Mouse (Mus musculus) thymus, adult 18-20 months (tissue): ENCODE measurements around the gene Ttll1.
"Not testable (repeated sequence)": the region's sequence is repeated elsewhere in the genome, so short reads cannot be mapped to it uniquely, and the experiment has no call there.

Experiments
- DNase-seq, 2 experiments: peaks; one replicate each; pipeline ENCODE4 v3.0.0; 2022; ENCODE audit warnings: mixed read lengths in 2 of 2

Ttll1 gene

DNA sequence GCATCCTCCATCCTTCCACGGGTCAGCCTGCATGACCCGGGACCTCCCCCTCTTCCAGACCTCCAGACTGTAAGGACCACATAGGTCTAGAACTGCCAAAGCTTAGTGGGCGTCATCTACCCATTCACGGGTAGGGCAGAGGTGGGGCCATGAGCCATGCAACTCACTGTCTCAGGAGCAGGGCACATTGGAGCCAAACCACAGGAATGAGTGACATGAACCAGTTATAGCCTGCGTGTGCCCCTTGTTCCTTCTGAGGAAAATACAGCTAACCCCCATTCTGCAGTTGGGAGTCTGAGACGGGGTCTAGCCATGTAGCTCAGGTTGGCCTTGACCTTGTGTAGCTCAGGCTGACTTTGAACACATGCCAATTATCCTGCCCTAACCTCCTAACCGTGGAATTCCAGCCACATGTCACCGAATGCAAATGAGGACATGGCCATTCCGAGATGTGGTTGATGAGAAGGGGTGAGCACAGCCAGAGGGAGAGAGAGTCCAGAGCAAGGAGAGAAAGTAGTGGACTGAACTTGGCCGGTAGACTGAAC is 29.4 kb downstream of the Ttll1 start:
- no peak for DNase-seq

DNA sequence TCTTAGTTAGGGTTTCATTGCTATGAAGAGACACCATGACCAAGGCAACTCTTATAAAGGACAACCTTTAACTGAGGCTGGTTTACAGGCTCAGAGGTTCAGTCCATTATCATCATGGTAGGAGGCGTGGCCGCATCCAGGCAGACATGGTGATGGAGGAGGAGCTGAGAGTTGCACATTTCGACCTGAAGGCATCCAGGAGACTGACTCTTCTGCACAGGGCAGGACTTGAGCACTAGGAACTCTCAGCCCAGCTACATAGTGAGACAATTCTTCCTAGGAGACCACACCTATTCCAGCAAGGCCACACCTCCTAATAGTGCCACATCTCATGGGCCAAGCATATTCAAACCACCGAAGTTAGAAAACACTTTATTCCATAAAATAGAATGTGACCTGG is 30.9 kb downstream of the Ttll1 start:
- no peak for DNase-seq

DNA sequence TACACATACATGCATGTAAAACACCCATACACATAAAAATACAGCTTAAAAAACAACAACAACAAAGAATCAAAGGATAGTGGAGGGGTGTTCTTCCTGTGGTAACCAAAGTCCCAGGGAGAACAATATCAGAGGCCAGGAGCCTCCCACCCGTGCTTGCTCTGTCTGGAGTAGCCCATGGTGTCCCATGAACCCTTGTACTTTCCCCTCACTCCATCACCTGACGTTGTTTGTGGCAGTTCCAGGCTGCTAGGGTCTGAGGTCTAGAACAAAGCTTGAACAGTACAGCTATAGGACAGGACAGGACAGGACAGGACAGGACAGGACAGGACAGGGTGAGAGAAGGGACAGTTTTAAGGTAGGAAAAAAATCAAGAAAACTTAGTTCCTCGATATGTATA is 32.6 kb downstream of the Ttll1 start:
- no peak for DNase-seq

DNA sequence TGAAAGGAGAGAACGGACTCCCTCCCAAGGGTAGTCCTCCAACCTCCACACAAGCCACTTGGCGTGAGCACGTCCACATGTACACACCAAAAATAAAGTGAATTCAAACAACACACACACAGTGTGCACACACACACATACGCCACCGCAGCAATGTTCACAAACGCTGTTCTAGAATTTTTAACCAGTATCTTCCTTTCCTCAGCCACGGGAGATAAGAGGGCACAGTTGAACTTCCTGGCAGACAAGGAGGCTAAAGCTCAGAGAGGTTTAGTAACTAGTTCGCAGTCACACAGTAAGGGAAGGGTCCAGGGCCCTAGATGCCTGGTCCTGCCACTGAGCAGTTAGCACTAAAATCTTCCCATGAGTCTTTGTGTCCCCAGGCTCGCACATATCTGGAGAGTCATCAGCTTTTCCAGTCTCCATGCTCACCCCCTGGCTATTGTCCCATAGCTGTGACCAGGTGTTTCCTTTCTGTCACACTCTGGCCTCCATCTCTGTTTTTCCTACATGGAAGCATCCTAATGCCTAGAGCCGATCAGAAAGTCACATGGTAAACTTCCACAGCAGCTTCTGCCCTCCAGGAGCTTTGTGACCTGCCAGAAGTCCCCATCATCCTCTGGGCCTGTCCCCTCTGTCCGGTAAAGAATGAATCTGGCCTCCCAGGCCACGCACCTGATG is 34.0 kb downstream of the Ttll1 start:
- no peak for DNase-seq

DNA sequence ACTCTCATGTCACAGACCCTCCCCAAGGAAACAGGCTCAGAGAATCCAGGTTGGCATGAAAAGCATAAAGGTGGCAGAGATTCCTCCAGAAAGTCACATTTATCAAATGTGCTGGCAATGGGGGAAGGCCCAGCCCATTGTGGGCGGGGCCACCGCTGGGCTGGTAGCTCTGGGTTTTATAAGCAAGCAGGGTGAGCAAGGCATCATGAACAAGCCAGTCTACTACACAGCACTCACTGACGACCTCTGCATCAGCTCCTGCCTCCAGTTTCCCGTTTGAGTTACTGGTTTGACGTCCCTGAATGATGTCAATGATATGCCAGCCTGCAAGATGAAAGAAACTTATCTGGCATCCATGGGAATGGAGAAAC is 36.2 kb downstream of the Ttll1 start:
- no peak for DNase-seq

DNA sequence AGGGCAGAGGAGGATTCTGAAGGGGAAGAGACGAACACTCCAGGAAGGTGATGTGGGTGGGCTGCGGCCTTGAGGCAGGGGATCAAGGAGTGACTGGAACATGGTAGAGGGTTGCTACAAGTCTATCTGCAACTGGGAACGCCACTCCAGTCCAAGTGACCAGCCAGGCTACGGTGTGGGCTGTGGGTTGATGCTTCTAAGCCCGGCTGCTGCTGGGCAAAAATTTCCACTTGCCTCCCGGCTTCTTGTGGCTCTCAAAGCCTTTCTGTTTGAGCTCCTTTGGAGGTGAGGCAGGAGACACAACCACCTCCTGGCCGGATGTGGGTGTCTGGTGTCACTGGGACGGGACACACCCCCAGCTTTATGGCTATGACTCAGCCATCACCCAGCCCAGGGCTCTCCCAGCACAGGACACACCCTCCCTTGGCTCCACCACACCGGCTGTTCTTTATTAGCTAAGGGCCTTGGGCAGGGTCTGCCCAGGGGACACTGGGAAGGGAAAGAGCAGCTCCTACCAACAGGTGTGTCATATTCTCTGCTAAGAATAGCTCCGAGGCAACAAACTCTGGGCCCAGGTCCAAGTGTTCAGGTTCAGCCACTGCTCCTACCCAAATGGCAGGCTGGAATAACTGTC is 36.7 kb downstream of the Ttll1 start:
- DNase-seq, result peak; percentile 37 to 41

DNA sequence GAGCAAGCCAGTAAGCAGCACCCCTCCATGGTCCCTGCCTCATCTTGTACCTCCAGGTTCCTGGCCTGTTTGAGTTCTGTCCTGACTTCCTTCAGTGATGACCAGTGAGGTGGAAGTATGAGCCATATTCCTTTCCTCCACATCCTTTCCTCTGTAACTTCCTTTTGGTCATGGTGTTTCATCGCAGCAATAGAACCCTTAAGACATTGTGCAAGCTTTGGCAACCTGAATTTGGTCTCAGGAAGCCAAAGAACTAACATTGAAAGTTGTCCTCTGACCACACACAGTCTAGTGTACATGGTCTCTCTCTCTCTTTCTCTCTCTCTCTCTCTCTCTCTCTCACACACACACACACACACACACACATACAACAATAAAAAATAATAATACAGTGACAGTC is 37.4 kb downstream of the Ttll1 start:
- no peak for DNase-seq

DNA sequence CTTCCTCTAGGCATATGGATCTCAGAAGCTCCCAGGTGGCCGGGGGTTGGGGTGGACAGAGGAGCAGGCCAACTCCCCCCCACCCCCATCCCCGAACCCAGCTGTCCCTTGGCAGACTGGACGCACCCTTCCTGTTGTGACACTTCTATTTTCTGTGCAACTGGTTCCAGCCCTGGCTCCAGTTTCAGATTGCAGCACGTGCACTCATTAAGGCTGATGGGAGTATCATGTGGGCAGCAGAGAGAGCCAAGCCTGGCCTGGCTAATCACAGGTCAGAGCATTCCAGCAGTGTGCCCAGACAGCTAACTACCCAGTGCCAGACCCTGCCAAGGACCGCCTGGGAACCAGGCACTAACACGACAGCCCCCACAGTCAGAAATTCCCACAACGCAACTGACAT is 39.2 kb downstream of the Ttll1 start:
- no peak for DNase-seq

DNA sequence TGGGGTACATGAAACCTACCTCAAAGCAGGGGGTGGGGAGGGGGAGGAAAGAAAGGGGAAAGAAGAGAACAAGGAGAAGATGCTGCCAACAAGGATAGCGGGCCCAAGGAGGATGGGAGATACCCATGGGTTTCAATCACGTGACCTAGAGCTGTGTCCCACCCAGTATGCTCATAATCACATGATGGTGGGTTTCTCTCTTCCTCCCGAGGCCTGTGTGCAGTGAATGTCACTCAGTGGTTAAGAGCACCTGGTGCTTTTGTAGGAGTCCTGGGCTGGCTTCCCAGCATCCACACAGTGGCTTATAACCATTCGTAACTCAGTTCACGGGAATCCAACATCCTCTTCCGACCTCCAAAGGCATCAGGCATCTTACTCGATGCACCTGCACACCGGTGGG is 40.2 kb downstream of the Ttll1 start:
- no peak for DNase-seq

DNA sequence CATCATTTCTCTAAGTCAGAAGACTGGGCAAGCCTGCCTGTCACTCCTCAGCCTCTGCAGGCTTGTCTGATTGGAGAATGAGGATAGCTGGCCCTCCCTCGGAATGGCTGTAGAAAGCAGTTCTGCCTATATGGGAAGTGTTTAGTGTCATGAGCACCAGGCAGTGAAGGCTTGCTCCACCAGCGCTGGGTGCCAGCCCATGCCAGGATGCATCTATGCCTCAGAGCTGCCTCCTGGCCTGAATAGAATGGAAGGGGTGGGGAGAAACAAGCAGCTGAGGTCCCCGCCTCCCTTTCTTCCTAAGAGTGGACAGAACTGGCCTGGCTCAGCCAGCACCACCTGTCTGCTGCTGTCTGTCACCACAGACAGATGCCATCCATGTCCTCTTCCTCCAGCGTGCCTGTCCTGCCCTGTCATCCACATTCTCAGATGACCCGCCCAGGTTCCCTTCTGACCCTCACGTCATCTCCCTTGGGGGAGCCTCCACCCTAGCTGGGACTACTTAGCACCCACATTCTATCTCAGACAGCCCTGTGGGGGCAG is 41.3 kb downstream of the Ttll1 start:
- no peak for DNase-seq

DNA sequence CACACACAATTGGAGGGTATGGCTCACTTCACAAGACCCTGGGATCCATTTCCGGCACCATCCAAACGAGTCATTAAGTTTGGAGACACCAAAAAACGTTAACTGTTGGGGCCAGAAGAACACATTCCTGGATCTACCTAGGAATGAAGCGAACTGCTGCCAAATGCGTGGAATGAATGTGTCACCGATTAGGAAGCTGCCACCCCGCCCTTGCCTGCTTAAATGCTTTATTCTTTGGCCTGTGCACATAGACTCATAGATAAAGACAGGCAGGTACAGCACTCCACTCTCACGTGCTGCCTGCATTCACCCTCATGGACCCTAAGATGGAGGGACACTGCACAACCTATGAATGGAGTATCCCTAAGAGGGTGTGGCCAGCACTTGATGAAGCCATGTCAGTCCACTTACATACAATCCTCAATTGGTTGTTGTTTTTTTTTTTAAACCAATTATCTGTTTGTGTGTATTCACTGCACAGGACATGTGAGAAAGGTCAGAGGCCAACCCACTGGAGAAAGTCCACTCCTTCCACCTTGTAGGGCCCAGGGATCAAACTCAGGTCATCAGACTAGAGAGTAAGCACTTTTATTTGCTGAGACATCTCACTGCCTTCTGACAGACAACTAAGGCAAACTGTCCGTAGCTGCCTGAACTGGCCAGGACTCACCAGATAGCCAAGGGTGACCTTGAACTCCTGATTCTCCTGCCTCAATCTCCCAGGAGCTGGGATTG is 43.3 kb downstream of the Ttll1 start:
- no peak for DNase-seq

DNA sequence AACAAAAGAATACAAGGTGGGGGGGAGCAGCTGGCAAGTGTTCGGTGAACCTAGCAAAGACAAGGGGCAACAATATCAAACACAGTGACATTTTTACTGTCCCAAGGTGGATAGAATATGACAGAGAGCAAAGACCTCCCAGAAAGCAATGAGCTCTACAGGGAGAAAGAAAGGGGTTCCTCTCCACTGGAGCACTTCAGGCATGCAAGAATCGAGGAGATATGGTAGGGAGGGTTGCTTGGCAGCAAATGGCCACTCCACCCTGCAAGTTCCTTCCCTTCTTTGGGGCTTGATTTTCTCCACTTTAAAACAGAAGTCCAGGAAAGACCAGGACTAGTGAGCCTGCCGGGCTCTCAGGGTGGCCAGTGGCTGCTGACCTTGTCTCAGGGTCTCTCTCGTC is 44.4 kb downstream of the Ttll1 start:
- DNase-seq, result no peak

DNA sequence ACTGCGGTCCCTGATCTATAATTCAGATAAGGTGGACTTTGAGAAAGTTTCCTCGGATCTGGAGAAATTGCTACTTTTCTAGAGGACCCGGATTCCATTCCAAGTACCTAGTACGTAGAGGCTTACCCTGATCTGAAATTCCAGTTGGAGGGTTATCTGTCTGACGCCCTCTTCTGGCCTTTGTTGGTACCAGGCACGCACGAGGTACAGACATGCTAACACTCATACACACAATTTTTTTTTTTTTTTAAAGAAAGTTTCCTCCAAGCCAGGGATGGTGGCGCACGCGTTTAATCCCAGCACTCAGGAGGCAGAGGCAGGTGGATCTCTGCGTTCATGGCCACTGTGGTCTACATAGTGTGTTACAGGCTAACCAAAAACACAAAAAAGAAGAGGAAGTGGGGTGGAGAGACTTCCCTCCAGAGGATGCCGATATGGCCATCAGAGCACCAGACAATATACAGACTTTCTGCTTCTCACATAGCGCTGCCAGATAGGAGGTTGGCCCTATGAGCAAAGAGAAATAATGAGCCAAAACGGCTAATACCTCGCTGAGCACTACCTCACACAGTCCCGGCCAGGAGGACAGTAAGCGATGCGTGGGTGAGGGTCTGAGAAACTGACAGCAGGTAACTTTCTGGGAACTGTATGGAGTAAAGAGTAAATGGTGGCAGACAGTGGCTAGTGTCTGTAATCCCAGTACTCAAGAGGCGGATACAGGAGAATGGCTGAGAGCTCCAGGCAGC is 45.6 kb downstream of the Ttll1 start:
- peak in 1 of 2 experiments; percentile 28 for DNase-seq

DNA sequence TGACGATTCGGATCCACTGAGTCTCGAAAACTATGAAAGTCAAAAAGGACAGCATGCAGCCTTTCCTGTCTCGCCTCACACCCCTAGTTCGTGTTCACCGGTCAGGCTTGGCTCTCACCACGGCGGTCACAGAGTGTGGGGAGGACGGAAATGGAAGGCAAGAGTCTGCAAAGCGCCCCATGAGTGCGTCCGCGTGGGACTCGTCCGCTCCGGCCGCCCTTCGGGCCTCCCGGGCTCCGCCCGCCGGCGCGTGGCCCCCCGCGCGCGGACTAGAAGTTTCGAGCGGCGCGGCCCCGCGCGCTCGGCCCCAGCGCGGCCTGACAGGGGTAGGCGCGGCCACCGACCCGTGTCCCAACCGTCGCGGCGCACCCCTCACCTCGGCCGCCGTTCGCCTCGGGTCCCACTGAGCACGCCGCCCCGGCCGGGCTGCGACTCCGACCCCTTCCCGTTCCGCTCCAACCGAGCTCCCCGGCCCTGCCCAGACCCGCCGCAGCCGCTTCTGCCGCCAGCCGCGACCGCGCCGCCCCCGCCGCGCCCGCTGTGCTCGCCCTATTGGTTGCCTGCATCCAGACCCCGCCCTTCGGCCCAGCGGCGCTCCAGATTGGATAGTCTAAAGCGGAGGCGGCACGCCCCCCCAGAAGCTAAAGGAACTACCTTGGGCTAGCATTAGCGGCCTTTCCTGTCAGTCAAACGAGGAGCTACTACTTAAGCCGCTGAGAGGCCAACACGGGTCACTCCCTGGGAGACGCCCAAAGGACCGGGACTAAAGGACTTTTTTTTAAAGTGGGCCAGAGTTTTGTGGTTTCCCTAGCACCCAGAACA is 46.4 kb downstream of the Ttll1 start, which contains the start of gene Pacsin2:
Gene Pacsin2 (minus strand): TSS at position 524 of the 822 bp plus-strand sequence.
- peak; percentile 92 to 94 for DNase-seq

DNA sequence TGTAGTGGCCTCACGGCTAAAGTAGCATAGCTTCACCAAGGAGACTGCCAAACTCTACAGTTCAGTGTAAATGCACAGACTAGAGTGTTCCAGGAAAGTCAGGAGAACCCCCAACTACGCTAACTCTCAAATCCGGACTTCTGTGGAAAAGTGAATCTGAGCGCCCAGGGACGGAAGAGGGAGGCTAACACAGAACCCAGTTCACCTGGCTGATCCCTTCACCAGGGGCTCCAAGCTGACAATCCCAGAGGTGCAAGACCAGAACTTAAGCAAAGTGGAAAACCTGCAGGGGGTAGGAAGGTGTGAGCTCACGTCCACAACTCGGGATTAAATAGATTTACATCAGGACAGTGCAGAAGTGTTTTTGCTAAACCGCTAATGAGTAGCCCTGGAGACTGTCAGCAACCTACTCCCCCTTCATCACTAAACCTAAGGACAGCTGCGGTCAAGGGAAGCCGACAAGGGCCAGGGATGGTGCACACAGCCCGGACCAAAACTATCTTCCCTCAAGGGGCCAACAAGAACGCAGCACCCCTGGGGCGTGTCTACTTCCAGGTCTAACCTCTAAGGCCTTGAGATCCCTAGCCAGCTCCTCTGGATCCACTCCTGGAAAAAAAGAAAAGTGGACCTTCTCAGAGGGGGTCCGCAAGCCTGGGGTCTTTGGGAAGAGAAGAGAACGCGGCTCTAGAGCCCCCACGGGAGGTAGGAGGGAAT is 47.2 kb downstream of the Ttll1 start:
- no peak for DNase-seq

DNA sequence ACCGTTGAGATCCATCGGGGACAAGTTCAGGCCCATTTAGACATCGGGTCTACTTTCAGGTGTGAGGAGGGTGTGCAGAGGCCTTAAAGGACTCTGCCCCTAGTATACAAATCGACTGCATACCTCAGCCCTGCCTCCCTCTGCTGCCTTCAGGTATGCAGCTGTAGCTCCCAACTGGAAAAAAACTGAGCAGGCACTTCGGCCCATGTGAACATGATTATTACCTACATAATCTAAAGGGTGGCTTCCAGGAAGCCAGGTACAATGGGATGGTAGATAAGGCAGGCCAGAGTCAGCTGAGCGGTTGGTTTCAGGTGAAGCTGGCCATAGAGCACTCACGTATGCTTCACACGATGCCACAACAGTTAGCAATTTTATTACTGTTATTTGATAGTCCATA is 48.3 kb downstream of the Ttll1 start:
- not testable (repeated sequence) for DNase-seq

DNA sequence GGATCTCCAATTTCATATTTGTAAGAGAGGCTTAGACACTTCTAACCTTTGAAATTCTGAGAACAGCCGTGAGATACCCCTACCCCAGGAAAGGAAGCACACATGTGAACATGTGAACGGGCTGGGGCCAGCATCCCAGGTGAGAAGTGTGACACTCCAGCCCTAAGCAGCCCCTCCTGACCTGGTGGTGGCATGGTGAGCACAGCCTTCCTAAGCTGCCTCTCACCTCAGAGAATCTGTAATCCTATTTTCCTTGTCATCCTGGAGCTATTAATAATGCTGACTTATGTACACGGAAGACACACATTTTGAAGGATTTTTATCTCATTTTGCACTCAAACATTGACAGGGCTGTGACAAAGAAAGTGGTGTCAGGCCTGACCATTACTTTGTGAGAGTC is 49.8 kb downstream of the Ttll1 start:
- no peak for DNase-seq

DNA sequence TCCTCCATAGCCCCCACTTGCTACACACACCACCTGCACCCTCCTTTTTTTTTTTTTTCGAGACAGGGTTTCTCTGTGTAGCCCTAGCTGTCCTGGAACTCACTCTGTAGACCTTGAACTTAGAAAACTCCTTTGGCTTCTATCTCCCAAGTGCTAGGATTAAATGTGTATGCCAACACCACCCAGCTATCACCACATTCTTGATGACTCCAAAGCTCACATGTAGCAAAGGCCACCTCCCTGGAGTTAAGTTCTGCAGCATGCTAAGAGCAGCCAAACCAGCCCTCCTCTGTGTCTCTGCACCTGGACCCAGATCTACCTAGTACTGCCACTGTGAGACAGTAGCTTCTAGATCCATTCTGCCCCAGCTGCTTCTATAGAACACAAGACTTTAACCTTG is 53.2 kb downstream of the Ttll1 start:
- DNase-seq, result no peak

DNA sequence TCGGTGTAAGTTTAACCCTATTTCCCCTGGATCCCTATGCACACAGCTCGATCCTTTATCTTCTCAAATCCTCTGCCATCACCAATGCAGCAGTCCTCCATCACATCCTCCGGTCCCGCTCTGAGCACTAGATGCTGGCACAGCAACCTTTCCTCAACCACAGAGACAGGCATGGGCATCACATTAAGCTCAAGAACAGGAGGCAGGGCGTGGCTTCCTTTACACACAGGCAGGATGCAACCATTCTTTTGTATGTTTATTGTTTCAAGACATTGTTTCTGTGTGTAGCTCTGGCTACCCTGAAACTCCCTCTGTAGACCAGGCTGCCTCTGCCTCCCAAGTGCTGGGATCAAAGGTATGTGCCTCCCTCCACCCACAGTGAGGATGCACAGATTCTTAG is 55.1 kb downstream of the Ttll1 start:
- no peak for DNase-seq

DNA sequence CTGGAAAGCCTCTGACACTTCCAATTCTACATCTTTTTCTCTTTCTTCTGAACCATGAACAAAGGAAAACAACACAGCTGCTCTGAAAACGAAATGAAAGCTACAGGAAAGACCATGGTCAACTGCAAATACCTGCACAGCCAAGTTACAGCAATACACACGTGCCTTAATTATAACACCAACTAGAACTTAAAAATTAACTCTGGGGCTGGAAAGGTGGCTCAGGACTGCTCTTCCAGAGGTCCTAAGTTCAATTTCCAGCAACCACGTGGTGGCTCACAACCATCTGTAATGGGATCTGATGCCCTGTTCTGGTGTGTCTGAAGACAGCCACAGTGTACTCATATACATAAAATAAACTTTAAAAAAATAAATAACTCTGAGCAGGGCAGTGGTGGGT is 55.7 kb downstream of the Ttll1 start:
- DNase-seq, result no peak

DNA sequence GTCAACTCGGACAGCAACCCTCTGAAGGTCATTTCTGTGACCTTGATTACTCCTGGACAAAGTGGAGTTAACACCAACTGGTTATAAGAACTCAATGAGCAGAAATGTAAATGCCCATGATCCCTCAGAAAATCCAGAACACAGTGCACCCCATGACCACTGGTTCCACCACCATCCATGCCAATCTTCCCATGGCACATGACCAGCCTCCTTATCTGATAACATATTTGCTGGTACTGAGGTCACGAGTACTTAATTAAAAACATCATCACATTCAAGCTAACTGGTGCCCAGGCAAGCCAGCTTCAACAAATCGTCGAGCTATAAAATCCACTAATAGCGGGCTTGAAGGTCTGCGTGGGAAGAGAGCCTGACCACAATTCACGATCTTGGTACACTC is 56.3 kb downstream of the Ttll1 start:
- no peak for DNase-seq
